Mouse (Mus musculus): Measurements from ENCODE around the gene Syne1. TPM values are rescaled to one million over a fixed set of nuclear protein-coding genes. Genes with fewer than 3 reads are reported as not detected.

Gene Syne1
- total RNA-seq, 1 experiment from 2014 or later: 15.1 TPM

GRCm38 (mm10) chr10:5057661-5058060 lies 493.6 kb downstream of the Syne1 start:
- no peak for DNase-seq

GRCm38 (mm10) chr10:5056940-5057339 lies 494.3 kb downstream of the Syne1 start:
- DNase-seq: no peak

- no peak for DNase-seq
Measured at GRCm38 (mm10) chr10:5056243-5056735, 495.0 kb downstream of the Syne1 start.

- DNase-seq: no peak
Measured at GRCm38 (mm10) chr10:5045671-5046070, 505.6 kb downstream of the Syne1 start.

GRCm38 (mm10) chr10:5045213-5045612 lies 506.1 kb downstream of the Syne1 start:
- no peak for DNase-seq

- no peak for DNase-seq
Measured at GRCm38 (mm10) chr10:5044481-5044880, 506.8 kb downstream of the Syne1 start.

GRCm38 (mm10) chr10:5041254-5041653 lies 510.0 kb downstream of the Syne1 start:
- DNase-seq: no peak

- no peak for DNase-seq
Measured at GRCm38 (mm10) chr10:5032192-5033048, 518.9 kb downstream of the Syne1 start.

GRCm38 (mm10) chr10:5029883-5030282 lies 521.4 kb downstream of the Syne1 start:
- DNase-seq: no peak

GRCm38 (mm10) chr10:5029161-5029560 lies 522.1 kb downstream of the Syne1 start:
- no peak for DNase-seq

GRCm38 (mm10) chr10:5028301-5028700 lies 523.0 kb downstream of the Syne1 start:
- DNase-seq: no peak

- DNase-seq: no peak
Measured at GRCm38 (mm10) chr10:5027208-5027607, 524.1 kb downstream of the Syne1 start.

GRCm38 (mm10) chr10:5025906-5026305 lies 525.4 kb downstream of the Syne1 start:
- no peak for DNase-seq

- no peak for DNase-seq
Measured at GRCm38 (mm10) chr10:5017148-5017547, 534.1 kb downstream of the Syne1 start.

- DNase-seq: no peak
Measured at GRCm38 (mm10) chr10:5014976-5015375, 536.3 kb downstream of the Syne1 start.

GRCm38 (mm10) chr10:5012004-5012403 lies 539.3 kb downstream of the Syne1 start:
- no peak for DNase-seq

GRCm38 (mm10) chr10:5008795-5009366 lies 542.4 kb downstream of the Syne1 start:
- DNase-seq: no peak

- DNase-seq: no peak
Measured at GRCm38 (mm10) chr10:4996592-4996991, 554.7 kb downstream of the Syne1 start.

GRCm38 (mm10) chr10:4993802-4994201 lies 557.5 kb downstream of the Syne1 start:
- no peak for DNase-seq

- DNase-seq: no peak
Measured at GRCm38 (mm10) chr10:4983919-4984318, 567.4 kb downstream of the Syne1 start.

GRCm38 (mm10) chr10:4977374-4977773 lies 573.9 kb downstream of the Syne1 start:
- no peak for DNase-seq

- no peak for DNase-seq
Measured at GRCm38 (mm10) chr10:4976557-4976956, 574.7 kb downstream of the Syne1 start.

GRCm38 (mm10) chr10:4974246-4974645 lies 577.0 kb downstream of the Syne1 start:
- DNase-seq: peak; percentile 55

GRCm38 (mm10) chr10:4972026-4972425 lies 579.3 kb downstream of the Syne1 start:
- DNase-seq: no peak
